Mouse (Mus musculus): ENCODE results near the gene Gm13420. TPM values are rescaled to one million over a fixed set of nuclear protein-coding genes. Genes with fewer than 3 reads are reported as not detected.

Gene Gm13420
- total and polyA plus RNA-seq, 2 experiments from 2014 or later: not detected

- DNase-seq (ENCODE audit: low spot score) (no peak), ATAC-seq (ENCODE audit: insufficient read depth, low read depth) (no peak)
- Histone ChIP-seq H3K9ac (replicated peaks; ENCODE audit: low read depth, low read length) (no peak overlapping the region), H3K4me1 (ENCODE audit: control insufficient read depth, insufficient read depth) (no peaks in the 10 kb centered on the region), H3K4me2 (ENCODE audit: low read depth, low read length) (no peak overlapping the region), H3K9me3 (replicated peaks; ENCODE audit: control insufficient read depth, low read length) (no peaks in the 10 kb centered on the region), H3K36me3 (replicated peaks; ENCODE audit: control insufficient read depth, insufficient read depth, low read length) (peaks cover 11% of the 10 kb centered on the region; the same call in 1 of the 2 replicates), H3K27ac (ENCODE audit: low read depth) (no peak overlapping the region), H3K4me3 (ENCODE audit: low read depth, low read length) (no peak overlapping the region), H3K27me3 (ENCODE audit: control insufficient read depth, insufficient read depth, low read length) (peaks cover 28% of the 10 kb centered on the region)
- TF ChIP-seq CTCF (IDR thresholded peaks at IDR 0.05; ENCODE audit: low read depth) (no peak), EP300 (IDR thresholded peaks at IDR 0.05; ENCODE audit: low read depth) (no peak)
- 87% methylated on average over 6 of the region's 6 CpGs for WGBS
Observed at GRCm38 (mm10) chr2:29744256-29744655, 7.2 kb downstream of the Gm13420 start.

- Histone ChIP-seq H3K9ac (replicated peaks; ENCODE audit: low read depth, low read length) (no peak overlapping the region), H3K9me3 (replicated peaks; ENCODE audit: control insufficient read depth, low read length) (no peaks in the 10 kb centered on the region), H3K4me3 (ENCODE audit: low read depth, low read length) (no peak overlapping the region), H3K27me3 (ENCODE audit: control insufficient read depth, insufficient read depth, low read length) (peaks cover 5% of the 10 kb centered on the region), H3K27ac (ENCODE audit: low read depth) (no peak overlapping the region), H3K4me2 (ENCODE audit: low read depth, low read length) (no peak overlapping the region), H3K4me1 (ENCODE audit: control insufficient read depth, insufficient read depth) (peaks cover 7% of the 10 kb centered on the region; the same call in 1 of the 2 replicates), H3K36me3 (replicated peaks; ENCODE audit: control insufficient read depth, insufficient read depth, low read length) (peaks cover 40% of the 10 kb centered on the region)
- WGBS: 91% methylated on average over 6 of the region's 6 CpGs
- no peak for ATAC-seq (ENCODE audit: insufficient read depth, low read depth)
- TF ChIP-seq EP300 (IDR thresholded peaks at IDR 0.05; ENCODE audit: low read depth) (no peak), CTCF (IDR thresholded peaks at IDR 0.05; ENCODE audit: low read depth) (no peak)
- DNase-seq (ENCODE audit: low spot score): no peak
Observed at GRCm38 (mm10) chr2:29741207-29741606, 10.3 kb downstream of the Gm13420 start.

- Histone ChIP-seq H3K27me3 (ENCODE audit: control insufficient read depth, insufficient read depth, low read length) (no peaks in the 10 kb centered on the region), H3K4me3 (ENCODE audit: low read depth, low read length) (no peak overlapping the region), H3K9ac (replicated peaks; ENCODE audit: low read depth, low read length) (no peak overlapping the region), H3K36me3 (replicated peaks; ENCODE audit: control insufficient read depth, insufficient read depth, low read length) (peaks cover 53% of the 10 kb centered on the region), H3K4me2 (ENCODE audit: low read depth, low read length) (no peak overlapping the region), H3K4me1 (ENCODE audit: control insufficient read depth, insufficient read depth) (peaks cover 7% of the 10 kb centered on the region; the same call in 1 of the 2 replicates), H3K27ac (ENCODE audit: low read depth) (no peak overlapping the region), H3K9me3 (replicated peaks; ENCODE audit: control insufficient read depth, low read length) (no peaks in the 10 kb centered on the region)
- ATAC-seq (ENCODE audit: insufficient read depth, low read depth) (no peak), DNase-seq (ENCODE audit: low spot score) (no peak)
- WGBS: 74% methylated on average over 5 of the region's 5 CpGs
- TF ChIP-seq CTCF (IDR thresholded peaks at IDR 0.05; ENCODE audit: low read depth) (no peak), EP300 (IDR thresholded peaks at IDR 0.05; ENCODE audit: low read depth) (no peak)
Observed at GRCm38 (mm10) chr2:29739368-29739767, 12.1 kb downstream of the Gm13420 start.

- no peak overlapping the region for H3K9ac ChIP-seq (replicated peaks; ENCODE audit: low read depth, low read length)
- no peak overlapping the region for H3K27ac ChIP-seq (ENCODE audit: low read depth)
- no peak overlapping the region for H3K4me2 ChIP-seq (ENCODE audit: low read depth, low read length)
- no peak for TF ChIP-seq CTCF (IDR thresholded peaks at IDR 0.05; ENCODE audit: low read depth)
- TF ChIP-seq EP300 (IDR thresholded peaks at IDR 0.05; ENCODE audit: low read depth): no peak
- DNase-seq (ENCODE audit: low spot score) (no peak), ATAC-seq (ENCODE audit: insufficient read depth, low read depth) (no peak)
- peaks cover 58% of the 10 kb centered on the region for H3K36me3 ChIP-seq (replicated peaks; ENCODE audit: control insufficient read depth, insufficient read depth, low read length)
- peaks cover 7% of the 10 kb centered on the region; the same call in 1 of the 2 replicates for H3K4me1 ChIP-seq (ENCODE audit: control insufficient read depth, insufficient read depth)
- WGBS: 70% methylated on average over 4 of the region's 4 CpGs
- no peaks in the 10 kb centered on the region for H3K9me3 ChIP-seq (replicated peaks; ENCODE audit: control insufficient read depth, low read length)
- no peaks in the 10 kb centered on the region for H3K27me3 ChIP-seq (ENCODE audit: control insufficient read depth, insufficient read depth, low read length)
- no peak overlapping the region for H3K4me3 ChIP-seq (ENCODE audit: low read depth, low read length)
Observed at GRCm38 (mm10) chr2:29738799-29739198, 12.7 kb downstream of the Gm13420 start.

GRCm38 (mm10) chr2:29737209-29737925 is 14.1 kb downstream of the Gm13420 start:
- peak overlapping the region; percentile 64 for H3K27ac ChIP-seq (ENCODE audit: low read depth)
- no peaks in the 10 kb centered on the region for H3K27me3 ChIP-seq (ENCODE audit: control insufficient read depth, insufficient read depth, low read length)
- 51% methylated on average over 12 of the region's 12 CpGs for WGBS
- ATAC-seq (ENCODE audit: insufficient read depth, low read depth) (peak; percentile 82), DNase-seq (ENCODE audit: low spot score) (peak; percentile 55)
- H3K9ac ChIP-seq (replicated peaks; ENCODE audit: low read depth, low read length): no peak overlapping the region
- H3K36me3 ChIP-seq (replicated peaks; ENCODE audit: control insufficient read depth, insufficient read depth, low read length): peaks cover 73% of the 10 kb centered on the region
- H3K4me1 ChIP-seq (ENCODE audit: control insufficient read depth, insufficient read depth): peaks cover 7% of the 10 kb centered on the region; the same call in 1 of the 2 replicates
- no peak overlapping the region for H3K4me2 ChIP-seq (ENCODE audit: low read depth, low read length)
- H3K4me3 ChIP-seq (ENCODE audit: low read depth, low read length): no peak overlapping the region
- no peaks in the 10 kb centered on the region for H3K9me3 ChIP-seq (replicated peaks; ENCODE audit: control insufficient read depth, low read length)
- no peak for TF ChIP-seq CTCF (IDR thresholded peaks at IDR 0.05; ENCODE audit: low read depth)
- TF ChIP-seq EP300 (IDR thresholded peaks at IDR 0.05; ENCODE audit: low read depth): no peak

Measured in heart, postnatal 0 days (tissue).